ENCODE assay signal across 8 mouse cellular contexts in genomic region chr19:57007291-57007690, GRCm38 (mm10). TPM values are rescaled to one million over a fixed set of nuclear protein-coding genes. Genes with fewer than 3 reads are reported as not detected.
DNase-seq lines count a peak whose midpoint lies in the region; ATAC-seq and TF ChIP-seq lines count a peak whose summit lies in the region.

No protein-coding gene starts in this region.

- H3K27ac ChIP-seq in embryonic fibroblast, embryonic 13.5 days (ENCODE audit: insufficient read depth, low read length): no peak overlapping the region
- no peak overlapping the region for H3K27ac ChIP-seq in hindbrain, embryonic 11.5 days (ENCODE audit: low read depth, low read length)
- no peak overlapping the region for H3K27ac ChIP-seq in limb, embryonic 12.5 days

- POLR2A ChIA-PET in Patski (lab: Charles Lee): interaction anchor here (0.6 to 1.0 kb wide), 6 partner anchors 9 to 88 kb away, joined by 3 to 7 read pairs (median 4); no protein-coding TSS in a partner anchor

- H3K79me2 ChIP-seq in myocyte (ENCODE audit: control insufficient read depth, insufficient read depth): no peaks in the 10 kb centered on the region

- no peaks in the 10 kb centered on the region for H3K9me3 ChIP-seq in hindbrain, embryonic 11.5 days (ENCODE audit: control insufficient read depth, low read length)
- H3K9me3 ChIP-seq in limb, embryonic 12.5 days: no peaks in the 10 kb centered on the region

- peak overlapping the region; percentile 54; the same call in 1 of the 2 replicates for H3K4me3 ChIP-seq in embryonic fibroblast, embryonic 13.5 days (ENCODE audit: insufficient read depth, low read length)
- H3K4me3 ChIP-seq in hindbrain, embryonic 11.5 days (ENCODE audit: low read depth, low read length): no peak overlapping the region
- peak overlapping the region; percentile 55; the same call in 1 of the 2 replicates for H3K4me3 ChIP-seq in limb, embryonic 12.5 days (replicated peaks)
- H3K4me3 ChIP-seq in myocyte: peak overlapping the region; percentile 80

- no peak overlapping the region for H3K9ac ChIP-seq in hindbrain, embryonic 11.5 days (ENCODE audit: low read depth, low read length)
- no peak overlapping the region for H3K9ac ChIP-seq in limb, embryonic 12.5 days (replicated peaks)

- TF ChIP-seq POLR2A in embryonic fibroblast, embryonic 13.5 days (IDR thresholded peaks at IDR 0.05; ENCODE audit: low read depth, low read length): no peak
- TF ChIP-seq POLR2A in myocyte (IDR thresholded peaks at IDR 0.05; ENCODE audit: insufficient read length, low read depth): no peak

- H3K4me2 ChIP-seq in hindbrain, embryonic 11.5 days (replicated peaks; ENCODE audit: low read depth, low read length): peak overlapping the region; percentile 90; the same call in 1 of the 2 replicates
- peak overlapping the region; percentile 94 for H3K4me2 ChIP-seq in limb, embryonic 12.5 days
- peak overlapping the region; percentile 82 for H3K4me2 ChIP-seq in myocyte (ENCODE audit: low read depth)

- CTCF ChIA-PET in Patski (lab: Charles Lee): interaction anchor here (1.0 to 1.8 kb wide), 2 partner anchors 16 to 88 kb away, joined by 3 to 6 read pairs; no protein-coding TSS in a partner anchor

- 65% methylated on average over 16 of the region's 16 CpGs for WGBS in hindbrain, embryonic 11.5 days
- WGBS in limb, embryonic 12.5 days: 77% methylated on average over 16 of the region's 16 CpGs

- H3K27me3 ChIP-seq in Patski (no peaks in the 10 kb centered on the region), myocyte (ENCODE audit: control insufficient read depth, insufficient read depth, insufficient read length) (no peaks in the 10 kb centered on the region)
- peaks cover 15% of the 10 kb centered on the region for H3K27me3 ChIP-seq in hindbrain, embryonic 11.5 days (ENCODE audit: control insufficient read depth, insufficient read depth, low read length)
- H3K27me3 ChIP-seq in limb, embryonic 12.5 days: peaks cover 42% of the 10 kb centered on the region

- H3ac ChIP-seq in myocyte (ENCODE audit: control insufficient read depth, insufficient read length): peak overlapping the region; percentile 2

- H3K4me1 ChIP-seq in embryonic fibroblast, embryonic 13.5 days (ENCODE audit: control insufficient read depth, insufficient read depth, low read length): peaks cover 6% of the 10 kb centered on the region; the same call in 1 of the 2 replicates
- H3K4me1 ChIP-seq in hindbrain, embryonic 11.5 days (replicated peaks; ENCODE audit: control insufficient read depth, insufficient read depth, low read length): no peaks in the 10 kb centered on the region
- H3K4me1 ChIP-seq in limb, embryonic 12.5 days (replicated peaks): peaks cover 51% of the 10 kb centered on the region

- in situ Hi-C loops in Patski (cut with MboI; ENCODE audit: low pct_unique_long_range_greater_than_20kb): loop anchor here (5.0 kb wide), 2 partner anchors 85 to 195 kb away; no protein-coding TSS in a partner anchor

- H3K36me3 ChIP-seq in hindbrain, embryonic 11.5 days (ENCODE audit: control insufficient read depth, insufficient read depth, low read length): no peaks in the 10 kb centered on the region
- no peaks in the 10 kb centered on the region for H3K36me3 ChIP-seq in limb, embryonic 12.5 days
- no peaks in the 10 kb centered on the region for H3K36me3 ChIP-seq in myocyte (ENCODE audit: control insufficient read depth, insufficient read depth)

- peak; percentile 45 for ATAC-seq in Patski
- ATAC-seq in hindbrain, embryonic 11.5 days (ENCODE audit: low FRiP score): no peak
- ATAC-seq in limb, embryonic 12.5 days (ENCODE audit: insufficient number of reproducible peaks, insufficient read depth, low FRiP score, low TSS enrichment, low read depth): no peak

- no peak for TF ChIP-seq CTCF in Patski (IDR thresholded peaks at IDR 0.05)
- TF ChIP-seq CTCF in embryonic fibroblast, embryonic 13.5 days (IDR thresholded peaks at IDR 0.05; ENCODE audit: borderline replicate concordance, insufficient read depth, low read length): no peak

- DNase-seq in 3134 (ENCODE audit: extremely low read depth, insufficient read length, low spot score) (peak; percentile 83), Patski (ENCODE audit: low read depth, low spot score) (no peak)
- no peak for DNase-seq in hindbrain, embryonic 11.5 days (ENCODE audit: low spot score)
- DNase-seq in c-Kit-positive CD71-positive TER-119-positive erythroid progenitor cells, embryonic 14.5 days (ENCODE audit: low spot score): no peak
- DNase-seq in spleen, postnatal 36 days (ENCODE audit: low spot score in 2 of 2): no peak

TF ChIP-seq in myocyte, 11 proteins besides CTCF, POLR2A, EP300 and RAD21:
- TF ChIP-seq SRF (IDR thresholded peaks at IDR 0.05; ENCODE audit: control insufficient read depth, insufficient read length, low read depth): no peak
- peak; percentile 21 for TF ChIP-seq TCF12 (IDR thresholded peaks at IDR 0.05; ENCODE audit: insufficient read depth, poor library complexity, severe bottlenecking)
- TF ChIP-seq MYOD1 (IDR thresholded peaks at IDR 0.05; ENCODE audit: control insufficient read depth in 1 of 3, insufficient read length in 2 of 3, low read depth in 2 of 3): peak in 2 of 3 experiments; percentile 72 to 81
- peak in 2 of 3 experiments; percentile 42 to 86 for TF ChIP-seq MYOG (IDR thresholded peaks at IDR 0.05; ENCODE audit: control insufficient read depth in 1 of 3, insufficient read depth in 1 of 3, insufficient read length in 2 of 3, low read depth in 2 of 3)
- TF ChIP-seq REST (IDR thresholded peaks at IDR 0.05; ENCODE audit: insufficient read depth, insufficient read length): no peak
- TF ChIP-seq CEBPB (IDR thresholded peaks at IDR 0.05; ENCODE audit: insufficient read depth, poor library complexity, severe bottlenecking): no peak

RNA-seq across cellular contexts. Expression of gene Afap1l2, which starts 0.7 kb away (rescaled TPM):
- polyA plus RNA-seq in Patski (2021): 132 TPM
- 2.0 and 3.9 TPM in 2 replicates for polyA plus RNA-seq in embryonic fibroblast, embryonic 13.5 days (2011; ENCODE audit: insufficient read length, low read depth, missing spikeins)
- polyA plus RNA-seq in hindbrain, embryonic 11.5 days (2014; fragmentation: Nextera tagmentation; extraction: Ambion mirVana): 3.7 and 5.5 TPM in 2 replicates
- polyA plus RNA-seq in limb, embryonic 12.5 days (2016; fragmentation: Nextera tagmentation; extraction: Ambion mirVana): 2.3 and 3.3 TPM in 2 replicates
- 15.2 TPM for polyA plus RNA-seq in myocyte (2012; fragmentation: generic; extraction: Trizol)
